Mouse (Mus musculus) kidney, adult 2 months (tissue): ENCODE data around the gene Cbx8.

Source experiments
- CTCF ChIP-seq: fragments of 200-500 bp; conservative IDR thresholded peaks from 2 replicates; pipeline ENCODE4 v1.5.1; 2011; ENCODE audit warnings: low read depth, mild to moderate bottlenecking, control low read depth, low read length, moderate library complexity, mixed read lengths; ENCODE audit not compliant: insufficient read depth, insufficient read length
- POLR2A ChIP-seq: fragments of 200-500 bp; IDR thresholded peaks from one replicate; pipeline ENCODE4 v1.6.1; 2011; ENCODE audit warnings: low read depth, low read length, control low read depth

DNA sequence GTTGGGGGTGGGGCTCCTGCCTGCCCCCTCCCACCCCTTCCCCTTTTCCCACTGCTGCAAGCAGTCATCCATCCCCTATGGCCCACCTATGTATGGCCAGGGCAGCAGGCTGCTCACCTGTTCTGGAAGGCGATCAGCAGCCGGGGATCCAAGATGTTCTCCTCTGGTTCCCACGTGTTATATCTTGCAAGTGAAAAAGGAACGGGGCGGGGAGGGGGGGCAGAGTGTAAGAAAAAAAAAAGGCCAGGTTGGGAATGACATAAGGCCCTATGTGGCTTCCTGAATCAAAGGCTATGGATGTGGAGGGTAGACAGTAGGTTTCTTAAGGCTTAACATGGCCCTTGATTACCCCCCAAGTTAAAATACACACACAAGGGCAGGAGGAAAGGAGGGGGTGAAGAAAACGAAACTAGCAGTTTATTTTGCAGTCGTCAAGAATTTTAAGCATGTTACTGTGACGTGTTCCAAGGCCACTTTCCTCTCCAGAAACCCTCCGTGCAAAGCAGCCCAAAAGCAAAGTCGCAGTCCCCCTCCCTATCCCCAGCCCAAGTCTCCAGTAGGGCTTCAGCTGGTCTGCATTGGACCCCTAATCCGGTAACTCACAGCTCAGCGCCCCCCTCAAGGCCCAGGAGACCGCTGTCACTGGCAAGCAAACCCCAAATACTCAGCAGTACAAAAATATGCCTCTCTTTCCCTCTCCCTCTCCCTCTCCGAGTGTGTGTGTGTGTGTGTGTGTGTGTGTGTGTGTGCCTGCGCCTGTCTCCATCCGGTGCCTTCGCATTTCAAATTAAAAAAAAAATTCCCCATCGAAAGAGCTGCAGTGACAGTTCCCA, 43.9 kb upstream of the Cbx8 start:
- TF ChIP-seq POLR2A = no peak
- TF ChIP-seq CTCF = no peak
